Comparison of ENCODE assay signal across 21 mouse cellular contexts in the genomic region with DNA sequence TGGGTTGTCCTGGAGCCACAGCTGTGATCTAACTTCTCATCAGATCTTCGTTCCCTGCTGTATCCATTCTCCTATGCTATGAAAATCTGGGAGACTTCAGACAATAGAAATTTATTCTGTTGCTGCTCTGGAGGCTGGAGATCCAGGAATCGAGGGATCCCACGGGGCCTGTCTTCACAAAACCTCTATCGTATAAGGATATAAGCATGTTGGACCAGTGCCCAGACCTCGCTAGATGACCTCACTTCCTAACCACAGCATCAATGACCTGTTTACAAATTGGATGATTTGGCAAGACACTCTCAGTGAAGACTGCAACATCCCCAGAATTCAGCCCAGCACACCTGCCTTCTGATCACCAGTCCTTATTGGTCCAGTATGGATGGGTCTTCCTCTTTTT. TPM values are rescaled to one million over a fixed set of nuclear protein-coding genes. Genes with fewer than 3 reads are reported as not detected.
A peak's percentile ranks its signal among the peaks of the same experiment; 100 is the strongest.
DNase-seq lines count a peak whose midpoint lies in the region; ATAC-seq and TF ChIP-seq lines count a peak whose summit lies in the region.
"Had no signal": no experiment of that assay in that cellular context is flagged by ENCODE, and none has a peak within 500 bp of the region (broad histone marks: within the 10 kb centered on the region; RNA-seq: fewer than 3 reads in every experiment).

No protein-coding gene starts in this region.

- no peak overlapping the region for H3K4me2 ChIP-seq in heart, postnatal 0 days (ENCODE audit: low read depth, low read length)
- H3K4me2 ChIP-seq in liver, postnatal 0 days (ENCODE audit: low read depth, low read length): no peak overlapping the region
- no peak overlapping the region for H3K4me2 ChIP-seq in liver, embryonic 12.5 days
- H3K4me2 ChIP-seq: embryonic facial prominence, embryonic 15.5 days; heart, embryonic 13.5 days; liver, embryonic 15.5 days; stomach, embryonic 15.5 days had no signal

- H3K79me2 ChIP-seq in heart, adult 2 months (replicated peaks; ENCODE audit: control insufficient read depth, insufficient read depth, low read length): no peaks in the 10 kb centered on the region

- no peak for TF ChIP-seq EP300 in heart, postnatal 0 days (IDR thresholded peaks at IDR 0.05; ENCODE audit: low read depth)
- no peak for TF ChIP-seq EP300 in heart, adult 2 months (IDR thresholded peaks at IDR 0.05; ENCODE audit: insufficient read depth, low read depth, low read length)
- no peak for TF ChIP-seq EP300 in liver, postnatal 0 days (IDR thresholded peaks at IDR 0.05; ENCODE audit: low read depth)

- H3K9me3 ChIP-seq in heart, postnatal 0 days (replicated peaks; ENCODE audit: control insufficient read depth, low read length): no peaks in the 10 kb centered on the region
- H3K9me3 ChIP-seq in liver, postnatal 0 days (ENCODE audit: low read length): no peaks in the 10 kb centered on the region
- H3K9me3 ChIP-seq in liver, embryonic 12.5 days (replicated peaks): no peaks in the 10 kb centered on the region
- H3K9me3 ChIP-seq: embryonic facial prominence, embryonic 15.5 days; heart, embryonic 13.5 days; liver, embryonic 15.5 days; megakaryocyte, embryonic 14.5 days; stomach, embryonic 15.5 days had no signal

- H3K36me3 ChIP-seq in heart, postnatal 0 days (replicated peaks; ENCODE audit: control insufficient read depth, insufficient read depth, low read length): no peaks in the 10 kb centered on the region
- H3K36me3 ChIP-seq in heart, adult 2 months (ENCODE audit: control insufficient read depth, insufficient read depth, low read length): no peaks in the 10 kb centered on the region
- H3K36me3 ChIP-seq in liver, postnatal 0 days (replicated peaks; ENCODE audit: insufficient read depth, low read length): no peaks in the 10 kb centered on the region
- no peaks in the 10 kb centered on the region for H3K36me3 ChIP-seq in liver, embryonic 12.5 days
- H3K36me3 ChIP-seq: embryonic facial prominence, embryonic 15.5 days; heart, embryonic 13.5 days; liver, embryonic 15.5 days; stomach, embryonic 15.5 days had no signal

- no peak for TF ChIP-seq POLR2A in heart, adult 2 months (IDR thresholded peaks at IDR 0.05; ENCODE audit: insufficient read depth, low read depth, low read length)

- no peaks in the 10 kb centered on the region for H3K27me3 ChIP-seq in heart, postnatal 0 days (ENCODE audit: control insufficient read depth, insufficient read depth, low read length)
- no peaks in the 10 kb centered on the region for H3K27me3 ChIP-seq in heart, adult 2 months (ENCODE audit: control insufficient read depth, insufficient read depth, low read length)
- H3K27me3 ChIP-seq in liver, postnatal 0 days (ENCODE audit: insufficient read depth, low read length): no peaks in the 10 kb centered on the region
- no peaks in the 10 kb centered on the region for H3K27me3 ChIP-seq in liver, embryonic 12.5 days (replicated peaks)
- H3K27me3 ChIP-seq: CH12.LX; embryonic facial prominence, embryonic 15.5 days; heart, embryonic 13.5 days; liver, embryonic 15.5 days; stomach, embryonic 15.5 days had no signal

- no peaks in the 10 kb centered on the region for H3K4me1 ChIP-seq in heart, postnatal 0 days (ENCODE audit: control insufficient read depth, insufficient read depth)
- H3K4me1 ChIP-seq in heart, adult 2 months (ENCODE audit: control insufficient read depth, insufficient read depth, low read length): peaks cover 2% of the 10 kb centered on the region; the same call in 1 of the 2 replicates
- H3K4me1 ChIP-seq in liver, postnatal 0 days (ENCODE audit: insufficient read depth): no peaks in the 10 kb centered on the region
- H3K4me1 ChIP-seq in liver, embryonic 12.5 days: no peaks in the 10 kb centered on the region
- H3K4me1 ChIP-seq: liver, embryonic 15.5 days had no signal

- no peak overlapping the region for H3K27ac ChIP-seq in heart, postnatal 0 days (ENCODE audit: low read depth)
- no peak overlapping the region for H3K27ac ChIP-seq in heart, adult 2 months
- no peak overlapping the region for H3K27ac ChIP-seq in liver, postnatal 0 days (ENCODE audit: low read depth)
- no peak overlapping the region for H3K27ac ChIP-seq in liver, embryonic 12.5 days
- H3K27ac ChIP-seq: embryonic facial prominence, embryonic 15.5 days; heart, embryonic 13.5 days; liver, embryonic 15.5 days; stomach, embryonic 15.5 days had no signal

- DNase-seq in heart, postnatal 0 days (ENCODE audit: low spot score): peak; percentile 34
- no peak for DNase-seq in heart, adult 2 months
- peak; percentile 56 for DNase-seq in liver, postnatal 0 days
- peak; percentile 85 for DNase-seq in 416B (ENCODE audit: low read depth)
- peak; percentile 72 for DNase-seq in Muller cell, postnatal 12 days (ENCODE audit: inconsistent ontology term)
- DNase-seq in urinary bladder, adult 18-20 months (ENCODE audit: low spot score in 2 of 2): no peak
- DNase-seq: cerebellum, adult 2 months; kidney, adult 9 months; spleen, adult 18-20 months; thymus, postnatal 14 days had no signal

- 23% methylated on average over 5 of the region's 5 CpGs for WGBS in heart, postnatal 0 days
- 24% methylated on average over 5 of the region's 5 CpGs for WGBS in heart, adult 2 months
- 54% methylated on average over 5 of the region's 5 CpGs for WGBS in liver, postnatal 0 days (ENCODE audit: insufficient replicate concordance)
- 64% methylated on average over 5 of the region's 5 CpGs for WGBS in liver, embryonic 12.5 days (ENCODE audit: insufficient replicate concordance)

- ATAC-seq in heart, postnatal 0 days (ENCODE audit: insufficient read depth, low read depth): peak; percentile 15; the same call in 1 of the 2 replicates
- peak; percentile 47; the same call in 1 of the 2 replicates for ATAC-seq in liver, postnatal 0 days
- no peak for ATAC-seq in liver, embryonic 12.5 days
- ATAC-seq: hindbrain, embryonic 16.5 days had no signal

- no peak overlapping the region for H3K9ac ChIP-seq in heart, postnatal 0 days (replicated peaks; ENCODE audit: low read depth, low read length)
- H3K9ac ChIP-seq in heart, adult 2 months (ENCODE audit: low read depth, low read length): no peak overlapping the region
- no peak overlapping the region for H3K9ac ChIP-seq in liver, postnatal 0 days (replicated peaks)
- H3K9ac ChIP-seq in liver, embryonic 12.5 days: no peak overlapping the region
- H3K9ac ChIP-seq: embryonic facial prominence, embryonic 15.5 days; heart, embryonic 13.5 days; liver, embryonic 15.5 days; stomach, embryonic 15.5 days had no signal

- intact Hi-C loops in heart, adult 2 months (cut with DNase I): loop anchor here (10.0 kb wide), 2 partner anchors 113 to 203 kb away; no protein-coding TSS in a partner anchor

- no peak for TF ChIP-seq CTCF in heart, postnatal 0 days (IDR thresholded peaks at IDR 0.05; ENCODE audit: low read depth)
- no peak for TF ChIP-seq CTCF in heart, adult 2 months (IDR thresholded peaks at IDR 0.05)
- no peak for TF ChIP-seq CTCF in liver, postnatal 0 days (IDR thresholded peaks at IDR 0.05; ENCODE audit: low read depth)

- no peak overlapping the region for H3K4me3 ChIP-seq in heart, postnatal 0 days (ENCODE audit: low read depth, low read length)
- H3K4me3 ChIP-seq in heart, adult 2 months: no peak overlapping the region
- H3K4me3 ChIP-seq in liver, postnatal 0 days (ENCODE audit: low read depth, low read length): no peak overlapping the region
- no peak overlapping the region for H3K4me3 ChIP-seq in liver, embryonic 12.5 days
- H3K4me3 ChIP-seq: embryonic facial prominence, embryonic 15.5 days; heart, embryonic 13.5 days; liver, embryonic 15.5 days; megakaryocyte, embryonic 14.5 days; stomach, embryonic 15.5 days had no signal

RNA-seq across cellular contexts. Expression of a gene that starts 4.6 kb away (rescaled TPM):
- total RNA-seq in heart, postnatal 0 days (2014; rRNA removed; ENCODE audit: low replicate concordance): not detected in 2 replicates
- not detected in 2 replicates for polyA plus RNA-seq in heart, postnatal 0 days (2015; fragmentation: Nextera tagmentation; extraction: Ambion mirVana)
- not detected for total RNA-seq in heart, adult 2 months (2021)
- polyA plus RNA-seq in heart, adult 2 months (2012; rRNA removed): not detected in 2 replicates
- not detected in 2 replicates for polyA plus RNA-seq in liver, postnatal 0 days (2015; fragmentation: Nextera tagmentation; extraction: Ambion mirVana)
- not detected in 2 replicates for polyA plus RNA-seq in liver, embryonic 12.5 days (2016; fragmentation: Nextera tagmentation; extraction: Ambion mirVana)
- total RNA-seq: CH12.LX; layer of hippocampus, adult 18-20 months had no signal
- polyA plus RNA-seq: cerebellum, adult 2 months; cortical plate, adult 2 months; embryonic facial prominence, embryonic 15.5 days; forebrain, embryonic 11.5 days; heart, embryonic 13.5 days; liver, embryonic 15.5 days; stomach, embryonic 15.5 days had no signal

RNA-seq across cellular contexts. Expression of a gene that starts 32.7 kb away (rescaled TPM):
- not detected in 2 replicates for total RNA-seq in heart, postnatal 0 days (2014; rRNA removed; ENCODE audit: low replicate concordance)
- 0.03 TPM in 2 replicates for polyA plus RNA-seq in heart, postnatal 0 days (2015; fragmentation: Nextera tagmentation; extraction: Ambion mirVana)
- under 1 TPM in 1 of 2 experiments, not detected in 1; 0.07 TPM for total RNA-seq in heart, adult 2 months (2021)
- polyA plus RNA-seq in heart, adult 2 months (2012; rRNA removed): 0.12 and 0.57 TPM in 2 replicates
- polyA plus RNA-seq in liver, postnatal 0 days (2015; fragmentation: Nextera tagmentation; extraction: Ambion mirVana): 12.1 and 13.2 TPM in 2 replicates
- polyA plus RNA-seq in liver, embryonic 12.5 days (2016; fragmentation: Nextera tagmentation; extraction: Ambion mirVana): 0.72 and 0.79 TPM in 2 replicates
- polyA plus RNA-seq: forebrain, embryonic 11.5 days had no signal

RNA-seq across cellular contexts. Expression of a gene that starts 41.0 kb away (rescaled TPM):
- total RNA-seq in heart, postnatal 0 days (2014; rRNA removed; ENCODE audit: low replicate concordance): 2.2 and 2.5 TPM in 2 replicates
- 9.1 and 10.1 TPM in 2 replicates for polyA plus RNA-seq in heart, postnatal 0 days (2015; fragmentation: Nextera tagmentation; extraction: Ambion mirVana)
- total RNA-seq in heart, adult 2 months (2021): 10 to 100 TPM in 1 of 2 experiments, 1 to 10 TPM in 1; 8.9 to 13.7 TPM
- 12.4 and 15.3 TPM in 2 replicates for polyA plus RNA-seq in heart, adult 2 months (2012; rRNA removed)
- 29.8 and 34.0 TPM in 2 replicates for polyA plus RNA-seq in liver, postnatal 0 days (2015; fragmentation: Nextera tagmentation; extraction: Ambion mirVana)
- 8.2 and 10.6 TPM in 2 replicates for polyA plus RNA-seq in liver, embryonic 12.5 days (2016; fragmentation: Nextera tagmentation; extraction: Ambion mirVana)

Comparison
In these comparisons a context has a peak if more than half of its experiments do, and no peak if none do; other contexts are left out.
1. DNase-seq: peak in heart, postnatal 0 days (single experiment), liver, postnatal 0 days (single experiment), 416B (single experiment) and Muller cell, postnatal 12 days (single experiment); none in heart, adult 2 months (0 of 2) and urinary bladder, adult 18-20 months (0 of 2).